Comparison of ENCODE assay signal across 9 mouse cellular contexts in the genomic region with DNA sequence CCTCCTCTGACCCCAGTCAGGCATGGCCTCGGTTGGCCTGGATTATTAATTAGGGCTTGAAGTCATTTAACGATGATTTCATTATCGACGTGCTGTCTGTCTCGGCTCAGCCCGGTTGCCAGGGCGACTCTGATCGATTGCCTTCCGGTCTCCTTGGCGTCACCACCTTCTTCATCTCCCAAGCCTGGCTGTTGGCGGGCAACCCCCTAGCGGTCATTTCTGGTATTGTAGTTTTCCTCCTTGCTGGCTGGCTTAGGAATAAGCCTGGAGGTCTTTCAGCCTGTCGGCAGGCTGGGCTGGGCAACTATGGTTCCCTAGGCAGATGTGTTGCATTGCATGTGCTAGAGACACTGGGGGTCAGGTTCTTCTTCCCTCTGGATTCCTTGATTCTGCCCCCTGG. TPM values are rescaled to one million over a fixed set of nuclear protein-coding genes. Genes with fewer than 3 reads are reported as not detected.
DNase-seq lines count a peak whose midpoint lies in the region; ATAC-seq lines count a peak whose summit lies in the region.
"Had no signal": no experiment of that assay in that cellular context is flagged by ENCODE, and none has a peak within 500 bp of the region (broad histone marks: within the 10 kb centered on the region; RNA-seq: fewer than 3 reads in every experiment).

No protein-coding gene starts in this region.

- no peaks in the 10 kb centered on the region for H3K9me3 ChIP-seq in forebrain, embryonic 14.5 days (replicated peaks; ENCODE audit: control insufficient read depth, low read length)
- H3K9me3 ChIP-seq in midbrain, embryonic 13.5 days = no peaks in the 10 kb centered on the region
- H3K9me3 ChIP-seq: limb, embryonic 15.5 days had no signal

- H3K4me1 ChIP-seq in forebrain, embryonic 14.5 days (ENCODE audit: control insufficient read depth, insufficient read depth, low read length) = peaks cover 4% of the 10 kb centered on the region; the same call in 1 of the 2 replicates
- H3K4me1 ChIP-seq in midbrain, embryonic 13.5 days (replicated peaks) = peaks cover 12% of the 10 kb centered on the region

- H3K9ac ChIP-seq in forebrain, embryonic 14.5 days (ENCODE audit: low read length) = no peak overlapping the region
- H3K9ac ChIP-seq in midbrain, embryonic 13.5 days (replicated peaks) = no peak overlapping the region
- H3K9ac ChIP-seq: limb, embryonic 15.5 days had no signal

- peak; percentile 44 to 46 for DNase-seq in cerebellum, adult 18-20 months
- DNase-seq in cerebellum, adult 11 months = no peak
- DNase-seq in CD8-positive naive resting alpha-beta T cell, adult 2 months (ENCODE audit: low read depth in 2 of 2, low spot score in 2 of 2) = peak; percentile 36 to 49
- peak; percentile 31 for DNase-seq in c-Kit-negative CD71-positive TER-119-positive erythroid progenitor cells, embryonic 14.5 days (ENCODE audit: low read depth, low spot score)
- DNase-seq in forebrain, embryonic 14.5 days (ENCODE audit: low spot score) = peak; percentile 78
- peak; percentile 71 for DNase-seq in kidney, postnatal 10 days
- peak; percentile 54 for DNase-seq in thymus, postnatal 14 days

- H3K4me2 ChIP-seq in forebrain, embryonic 14.5 days (ENCODE audit: low read length) = no peak overlapping the region
- 0 out of 2 replicates have a peak overlapping the region, but pooled peaks have one; percentile 24 for H3K4me2 ChIP-seq in midbrain, embryonic 13.5 days (replicated peaks)
- H3K4me2 ChIP-seq: limb, embryonic 15.5 days had no signal

- peaks cover 22% of the 10 kb centered on the region for H3K27me3 ChIP-seq in forebrain, embryonic 14.5 days (replicated peaks; ENCODE audit: control insufficient read depth, insufficient read depth, low read length)
- peaks cover 66% of the 10 kb centered on the region for H3K27me3 ChIP-seq in midbrain, embryonic 13.5 days

- WGBS in forebrain, embryonic 14.5 days = 2% methylated on average over 13 of the region's 13 CpGs
- WGBS in midbrain, embryonic 13.5 days = 4% methylated on average over 13 of the region's 13 CpGs

- no peaks in the 10 kb centered on the region for H3K36me3 ChIP-seq in forebrain, embryonic 14.5 days (ENCODE audit: control insufficient read depth, insufficient read depth, low read length)
- H3K36me3 ChIP-seq in midbrain, embryonic 13.5 days = no peaks in the 10 kb centered on the region
- H3K36me3 ChIP-seq: limb, embryonic 15.5 days had no signal

- H3K27ac ChIP-seq in forebrain, embryonic 14.5 days (ENCODE audit: low read depth, low read length) = no peak overlapping the region
- peak overlapping the region; percentile 48; the same call in 1 of the 2 replicates for H3K27ac ChIP-seq in midbrain, embryonic 13.5 days
- H3K27ac ChIP-seq: limb, embryonic 15.5 days had no signal

- H3K4me3 ChIP-seq in forebrain, embryonic 14.5 days (ENCODE audit: low read depth, low read length) = no peak overlapping the region
- no peak overlapping the region for H3K4me3 ChIP-seq in midbrain, embryonic 13.5 days (replicated peaks)
- H3K4me3 ChIP-seq: limb, embryonic 15.5 days had no signal

- ATAC-seq in forebrain, embryonic 14.5 days = peak; percentile 52; the same call in 1 of the 2 replicates
- ATAC-seq in midbrain, embryonic 13.5 days = peak; percentile 49; the same call in 1 of the 2 replicates

RNA-seq across cellular contexts. Expression of gene Calcoco1, which starts 31.2 kb away (rescaled TPM):
- 48.2 and 61.2 TPM in 2 replicates for polyA plus RNA-seq in forebrain, embryonic 14.5 days (2014; fragmentation: Nextera tagmentation; extraction: Ambion mirVana)
- 41.9 and 51.1 TPM in 2 replicates for polyA plus RNA-seq in midbrain, embryonic 13.5 days (2015; fragmentation: Nextera tagmentation; extraction: Ambion mirVana)
